Mouse (Mus musculus) megakaryocyte, embryonic 14.5 days (primary cell): ENCODE data around the gene Cd200r1.

ENCODE experiments used
- FLI1 ChIP-seq: IDR thresholded peaks from 2 replicates; pipeline ENCODE4 v1.6.1; 2012; ENCODE audit warnings: low read length, inconsistent platforms, mixed read lengths
- GATA1 ChIP-seq: IDR thresholded peaks from 3 replicates; pipeline ENCODE4 v1.6.1; 2012; ENCODE audit warnings: mixed read lengths, low read length, inconsistent platforms, borderline replicate concordance

DNA sequence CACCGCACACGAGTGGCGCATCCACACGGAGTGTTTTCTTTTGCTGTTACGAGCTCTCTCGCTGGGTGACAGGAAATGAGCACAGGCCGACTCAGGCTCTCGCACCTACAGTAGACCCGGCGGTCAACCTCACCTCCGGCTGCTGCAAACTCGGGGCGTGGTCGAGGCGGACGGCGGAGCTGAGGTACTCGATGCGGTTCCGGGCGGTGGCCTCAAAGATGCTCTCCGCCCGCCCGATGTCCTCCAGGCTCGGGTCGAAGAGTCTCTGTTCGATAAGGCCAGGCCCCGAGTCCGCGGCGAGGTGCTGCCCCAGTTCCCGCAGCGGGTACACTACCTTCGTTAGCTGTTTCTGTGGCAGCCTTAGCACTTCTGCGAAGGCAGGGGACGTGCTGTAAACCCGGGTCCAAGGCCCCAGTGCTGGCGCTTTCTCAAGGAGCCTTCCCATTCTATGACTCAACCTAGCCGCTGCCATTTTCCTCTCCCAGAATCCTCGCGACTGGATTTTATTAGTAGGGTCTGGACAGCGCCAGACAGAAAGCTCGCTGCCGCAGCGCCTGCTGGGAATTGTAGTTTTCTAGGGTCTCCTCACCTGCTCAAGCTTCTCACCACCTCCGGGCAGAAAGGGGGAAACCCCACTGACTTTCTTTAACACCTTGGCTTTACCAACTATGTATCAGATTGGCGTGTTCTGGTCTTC lies 19.5 kb upstream of the Cd200r1 start, which contains the start of gene Gtpbp8:
- no peak for TF ChIP-seq GATA1
- no peak for TF ChIP-seq FLI1
